Mouse (Mus musculus) CH12.LX (cell line): Measurements from ENCODE around the gene Stn1. TPM values are rescaled to one million over a fixed set of nuclear protein-coding genes. Genes with fewer than 3 reads are reported as not detected.

Source experiments
- DNase-seq: peaks from one replicate; pipeline ENCODE4 v3.0.0-alpha.2; 2013; ENCODE audit errors: extremely low read depth
- H3K27ac ChIP-seq: 2 replicates; pipeline ENCODE4 v1.5.1; 2012; ENCODE audit warnings: low read depth, mild to moderate bottlenecking, control low read depth, moderate library complexity; ENCODE audit not compliant: insufficient read depth
- H3K27me3 ChIP-seq: replicated peaks from 2 replicates; pipeline ENCODE3; 2012; ENCODE audit warnings: inconsistent platforms
- H3K36me3 ChIP-seq, 2 experiments: replicated peaks in 1 of 2; 2 replicates each; pipeline versions ENCODE3 to v1.6.1; 2012; ENCODE audit warnings: inconsistent platforms in 1 of 2, low read length in 1 of 2, mild to moderate bottlenecking in 1 of 2, mixed read lengths in 1 of 2, moderate library complexity in 1 of 2; ENCODE audit not compliant: control insufficient read depth in 1 of 2, insufficient read depth in 1 of 2
- H3K4me1 ChIP-seq, 2 experiments: 2 replicates each; pipeline ENCODE4 v1.6.1; 2012; ENCODE audit warnings: inconsistent platforms in 1 of 2, moderate library complexity in 1 of 2; ENCODE audit not compliant: insufficient read depth in 2 of 2, control insufficient read depth in 1 of 2
- H3K4me2 ChIP-seq: 2 replicates; pipeline ENCODE4 v1.6.1; 2012; ENCODE audit warnings: low read depth, mild to moderate bottlenecking, control low read depth; ENCODE audit not compliant: poor library complexity, insufficient read depth, severe bottlenecking
- H3K4me3 ChIP-seq, 3 experiments: fragments of 150-350 bp in 1 of 3; sonication (generic) in 1 of 3; replicated peaks in 1 of 3; 2 replicates each; pipeline versions ENCODE3 to v1.5.1; 2011 to 2012; ENCODE audit warnings: low read depth in 2 of 3, low read length in 2 of 3, mild to moderate bottlenecking in 2 of 3, moderate library complexity in 2 of 3, control low read depth in 1 of 3, improper control_type of control experiment in 1 of 3, inconsistent platforms in 1 of 3, mixed read lengths in 1 of 3; ENCODE audit not compliant: poor library complexity in 1 of 3
- H3K79me2 ChIP-seq: replicated peaks from 2 replicates; pipeline ENCODE4 v1.6.1; 2012; ENCODE audit warnings: mild to moderate bottlenecking, moderate library complexity; ENCODE audit not compliant: control insufficient read depth, poor library complexity, insufficient read depth, severe bottlenecking; ENCODE audit errors: extremely low read depth
- H3K9ac ChIP-seq: 2 replicates; pipeline ENCODE4 v1.6.1; 2012; ENCODE audit warnings: low read depth, mild to moderate bottlenecking, control low read depth, moderate library complexity; ENCODE audit not compliant: insufficient read depth
- H3K9me3 ChIP-seq: replicated peaks from 2 replicates; pipeline ENCODE3; 2012; ENCODE audit warnings: low read length, inconsistent platforms, mixed read lengths
- BHLHE40 ChIP-seq: IDR thresholded peaks from 2 replicates; pipeline ENCODE4 v1.6.1; 2011; ENCODE audit warnings: mild to moderate bottlenecking, low read depth, low read length, improper control_type of control experiment
- CHD1 ChIP-seq: IDR thresholded peaks from 2 replicates; pipeline ENCODE4 v1.6.1; 2012; ENCODE audit warnings: low read depth, low read length, improper control_type of control experiment, inconsistent platforms
- CHD2 ChIP-seq: IDR thresholded peaks from 2 replicates; pipeline ENCODE4 v1.6.1; 2011; ENCODE audit warnings: low read length, improper control_type of control experiment
- ELF1 ChIP-seq: IDR thresholded peaks from 2 replicates; pipeline ENCODE4 v1.6.1; 2014; ENCODE audit warnings: low read depth, mild to moderate bottlenecking, inconsistent platforms, low read length, improper control_type of control experiment
- ETS1 ChIP-seq: conservative IDR thresholded peaks from 2 replicates; pipeline ENCODE4 v1.6.1; 2012; ENCODE audit warnings: low read depth, mild to moderate bottlenecking, inconsistent platforms, low read length, improper control_type of control experiment, moderate library complexity
- GABPA ChIP-seq: IDR thresholded peaks from 2 replicates; pipeline ENCODE4 v1.6.1; 2012; ENCODE audit warnings: low read depth, low read length, improper control_type of control experiment, inconsistent platforms; ENCODE audit not compliant: insufficient replicate concordance
- HCFC1 ChIP-seq: IDR thresholded peaks from 2 replicates; pipeline ENCODE4 v1.6.1; 2012; ENCODE audit warnings: low read depth, mild to moderate bottlenecking, inconsistent platforms, low read length, improper control_type of control experiment
- JUN ChIP-seq: IDR thresholded peaks from 2 replicates; pipeline ENCODE4 v1.6.1; 2011; ENCODE audit warnings: low read depth, mild to moderate bottlenecking, low read length, improper control_type of control experiment, moderate library complexity; ENCODE audit not compliant: insufficient read depth
- KAT2A ChIP-seq: IDR thresholded peaks from 2 replicates; pipeline ENCODE4 v1.6.1; 2012; ENCODE audit warnings: low read length, improper control_type of control experiment, inconsistent platforms; ENCODE audit not compliant: insufficient replicate concordance
- MEF2A ChIP-seq: IDR thresholded peaks from 2 replicates; pipeline ENCODE4 v1.6.1; 2014; ENCODE audit warnings: low read depth, mild to moderate bottlenecking, inconsistent platforms, low read length, improper control_type of control experiment, borderline replicate concordance
- MYC ChIP-seq: IDR thresholded peaks from 2 replicates; pipeline ENCODE4 v1.6.1; 2011; ENCODE audit warnings: low read depth, mild to moderate bottlenecking, improper control_type of control experiment, low read length
- PAX5 ChIP-seq: IDR thresholded peaks from 2 replicates; pipeline ENCODE4 v1.6.1; 2012; ENCODE audit warnings: low read length, inconsistent platforms, mixed read lengths
- RCOR1 ChIP-seq: conservative IDR thresholded peaks from 2 replicates; pipeline ENCODE4 v1.6.1; 2012; ENCODE audit warnings: low read depth, mild to moderate bottlenecking, inconsistent platforms, low read length, improper control_type of control experiment
- SMC3 ChIP-seq: IDR thresholded peaks from 2 replicates; pipeline ENCODE4 v1.6.1; 2011; ENCODE audit warnings: low read depth, low read length, improper control_type of control experiment
- TBP ChIP-seq: conservative IDR thresholded peaks from 2 replicates; pipeline ENCODE4 v1.6.1; 2011; ENCODE audit warnings: low read depth, low read length, improper control_type of control experiment
- UBTF ChIP-seq: IDR thresholded peaks from 2 replicates; pipeline ENCODE4 v1.6.1; 2012; ENCODE audit warnings: low read depth, mild to moderate bottlenecking, inconsistent platforms, low read length, improper control_type of control experiment, moderate library complexity
- USF1 ChIP-seq: IDR thresholded peaks from 2 replicates; pipeline ENCODE4 v1.6.1; 2014; ENCODE audit warnings: low read depth, mild to moderate bottlenecking, inconsistent platforms, low read length, improper control_type of control experiment
- USF2 ChIP-seq: conservative IDR thresholded peaks from 2 replicates; pipeline ENCODE4 v1.6.1; 2011; ENCODE audit warnings: low read depth, low read length, improper control_type of control experiment
- ZKSCAN1 ChIP-seq: IDR thresholded peaks from 2 replicates; pipeline ENCODE4 v1.6.1; 2012; ENCODE audit warnings: low read depth, inconsistent platforms, low read length, improper control_type of control experiment, borderline replicate concordance
- dilution Hi-C: fragments of 300-500 bp; cut with MboI; formaldehyde crosslinking; loops from 2 replicates; pipeline ENCODE4 v1.14.3; 2020; ENCODE audit warnings: low sequenced_read_pairs; ENCODE audit not compliant: extremely low pct_unique_long_range_greater_than_20kb, extremely low pct_ligation_motif_present
- in situ Hi-C: fragments of 300-500 bp; cut with MboI; formaldehyde crosslinking; loops from 3 replicates; pipeline ENCODE4 v1.14.3; 2019; ENCODE audit warnings: low sequenced_read_pairs, low pct_ligation_motif_present, low pct_unique_long_range_greater_than_20kb, mixed read lengths
- polyA plus RNA-seq: library from polyadenylated mRNA; unstranded; fragments of >175 nt; gene quantifications from 2 replicates; pipeline ENCODE4 v1.2.1, GENCODE M21; 2012; ENCODE audit warnings: low read depth; ENCODE audit not compliant: insufficient read length
- total RNA-seq, 2 experiments: library from RNA; depleted of rRNA; stranded (reverse); fragments of 300-350 nt in 1 of 2; fragments of >200 nt in 1 of 2; gene quantifications; 2 replicates each; pipeline ENCODE4 v1.2.3; 2012 to 2014

Stn1 gene
- total and polyA plus RNA-seq, 3 experiments: 18.3 to 35.7 (median 25.3) TPM

DNA sequence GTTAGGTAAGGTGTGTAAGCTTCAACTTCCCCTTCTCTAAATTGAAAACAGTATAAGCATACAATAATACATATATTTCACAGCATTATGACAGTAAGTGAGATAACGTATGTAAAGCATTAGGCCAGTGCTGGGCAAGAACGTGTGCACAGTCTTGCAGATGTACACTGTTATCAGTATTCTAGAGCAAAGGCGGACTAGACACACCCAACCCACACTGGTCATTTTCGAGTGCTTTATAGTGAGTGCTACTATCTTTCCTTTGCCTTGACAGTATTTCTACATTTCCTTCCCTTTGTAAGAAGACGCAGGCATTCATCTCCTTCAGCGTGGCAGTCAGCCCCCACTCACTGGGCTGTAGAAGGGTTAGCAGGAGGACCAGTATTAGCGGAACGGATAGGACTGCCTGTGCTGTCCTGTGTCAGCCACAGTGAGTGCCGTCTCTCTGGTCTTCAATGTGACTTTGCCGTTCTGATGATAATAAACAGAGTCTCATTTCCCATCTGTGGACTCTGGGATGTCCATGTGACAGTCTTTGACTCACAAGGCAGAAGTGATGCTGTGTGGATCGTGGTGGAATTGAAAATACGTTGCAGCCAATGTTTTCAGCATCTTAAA lies 23.3 kb upstream of the Stn1 start:
- H3K4me2 ChIP-seq: no peak overlapping the region
- no peak overlapping the region for H3K9ac ChIP-seq

GRCm38 (mm10) chr19:47559751-47560512 lies 22.6 kb upstream of the Stn1 start:
- DNase-seq: no peak
- Histone ChIP-seq H3K27ac (no peak overlapping the region), H3K4me2 (no peak overlapping the region), H3K9me3 (peaks cover 14% of the 10 kb centered on the region), H3K36me3 (no peaks in the 10 kb centered on the region), H3K4me1 (no peaks in the 10 kb centered on the region), H3K4me3 (no peak overlapping the region), H3K79me2 (no peaks in the 10 kb centered on the region), H3K27me3 (no peaks in the 10 kb centered on the region), H3K9ac (no peak overlapping the region)
- dilution Hi-C loops: no loop called here
- in situ Hi-C loops: no loop called here
- no peak for TF ChIP-seq BHLHE40

More for the DNA sequence above, 23.3 kb upstream of the Stn1 start:
- Histone ChIP-seq H3K9me3 (peaks cover 14% of the 10 kb centered on the region), H3K4me1 (no peaks in the 10 kb centered on the region), H3K27me3 (no peaks in the 10 kb centered on the region), H3K79me2 (no peaks in the 10 kb centered on the region), H3K36me3 (no peaks in the 10 kb centered on the region), H3K27ac (no peak overlapping the region), H3K4me3 (no peak overlapping the region)
- TF ChIP-seq MEF2A (no peak), HCFC1 (no peak), ELF1 (no peak), BHLHE40 (no peak), MYC (no peak), TBP (no peak), CHD2 (no peak), GABPA (no peak), UBTF (no peak), ZKSCAN1 (no peak), USF1 (no peak), ETS1 (no peak), CHD1 (no peak), RCOR1 (no peak), PAX5 (no peak), KAT2A (no peak), SMC3 (no peak), USF2 (no peak), JUN (no peak)
- in situ Hi-C loops (no loop called here), dilution Hi-C loops (no loop called here)
- no peak for DNase-seq
